Mouse (Mus musculus) adrenal gland, adult 2 months (tissue): ENCODE measurements around the gene Gm20403. TPM values are rescaled to one million over a fixed set of nuclear protein-coding genes. Genes with fewer than 3 reads are reported as not detected.
"Not testable (repeated sequence)": the region's sequence is repeated elsewhere in the genome, so short reads cannot be mapped to it uniquely, and the experiment has no call there.

Experiments used
- DNase-seq: peaks from one replicate; pipeline ENCODE4 v3.0.0; 2021
- long read RNA-seq: library from polyadenylated mRNA; stranded (forward); transcript quantifications from one replicate; pipeline ENCODE4 v2.0.0, GENCODE M21; 2021
- polyA plus RNA-seq: library from polyadenylated mRNA; depleted of rRNA; stranded (reverse); fragments of >200 nt; gene quantifications from 2 replicates; pipeline ENCODE4 v1.2.3, GENCODE M21; 2012; rRNA removed
- total RNA-seq, 2 experiments: library from RNA; stranded (reverse); gene quantifications; 2 replicates each; pipeline ENCODE4 v1.2.3; 2021

Gene Gm20403
- total RNA-seq = not detected
- polyA plus RNA-seq = not detected in 2 replicates
- long read RNA-seq = 0 reads

DNA sequence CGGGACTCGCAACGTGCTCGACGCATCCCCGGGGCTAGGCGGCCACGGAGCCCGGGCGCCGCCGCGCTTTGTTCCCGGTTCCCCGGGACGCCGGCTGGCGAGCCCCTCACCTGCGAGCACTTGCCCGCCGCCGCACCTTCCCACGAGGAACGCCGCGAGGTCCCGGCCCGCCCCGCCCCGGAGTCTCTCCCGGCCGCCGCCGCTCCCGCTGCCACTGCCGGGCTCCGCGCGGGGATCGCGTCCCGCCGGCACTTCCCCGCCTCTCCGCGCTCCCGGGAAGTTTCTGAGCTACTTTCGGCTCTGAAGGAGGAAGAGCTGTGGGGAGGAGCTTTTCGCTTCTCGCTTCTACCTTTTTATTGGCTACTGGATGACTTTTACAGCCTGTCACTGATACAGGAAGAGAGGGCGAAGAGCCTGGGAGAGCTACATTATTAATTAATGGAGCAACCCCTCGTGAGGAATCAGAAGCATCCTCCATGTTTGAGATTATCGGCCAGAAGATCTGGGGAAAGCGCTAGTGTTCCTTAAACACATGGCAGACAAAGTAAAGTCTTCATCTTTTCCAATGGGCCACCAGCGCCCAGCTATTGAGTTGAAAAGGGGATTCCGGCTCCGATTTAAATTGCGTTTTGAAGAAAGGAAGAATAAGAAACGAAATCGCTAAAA, at the start of gene Gm20403:
Gene Gm20403, minus strand, starts transcription at position 478 of the 666 bp plus-strand sequence.
- peak; percentile 92 for DNase-seq

DNA sequence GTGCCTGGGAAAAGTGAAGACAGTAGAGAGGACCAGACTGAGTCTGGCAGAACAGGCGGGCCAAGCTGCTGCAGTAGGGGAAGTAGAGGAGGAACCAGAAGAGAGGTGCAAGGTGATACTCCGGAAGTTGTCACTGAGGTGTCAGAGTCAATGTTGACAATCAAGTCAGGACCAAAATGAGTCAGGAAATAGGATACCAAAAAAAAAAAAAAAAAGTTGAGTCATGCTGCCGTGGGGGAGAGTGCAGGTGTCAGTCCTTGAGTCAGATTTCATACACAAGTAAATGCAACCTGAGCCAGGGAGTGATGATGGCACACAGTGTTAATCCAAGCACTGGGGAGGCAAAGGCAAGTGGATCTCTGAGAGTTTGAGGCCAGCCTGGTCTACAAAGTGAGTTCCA, 40.8 kb upstream of the Gm20403 start:
- no peak for DNase-seq

DNA sequence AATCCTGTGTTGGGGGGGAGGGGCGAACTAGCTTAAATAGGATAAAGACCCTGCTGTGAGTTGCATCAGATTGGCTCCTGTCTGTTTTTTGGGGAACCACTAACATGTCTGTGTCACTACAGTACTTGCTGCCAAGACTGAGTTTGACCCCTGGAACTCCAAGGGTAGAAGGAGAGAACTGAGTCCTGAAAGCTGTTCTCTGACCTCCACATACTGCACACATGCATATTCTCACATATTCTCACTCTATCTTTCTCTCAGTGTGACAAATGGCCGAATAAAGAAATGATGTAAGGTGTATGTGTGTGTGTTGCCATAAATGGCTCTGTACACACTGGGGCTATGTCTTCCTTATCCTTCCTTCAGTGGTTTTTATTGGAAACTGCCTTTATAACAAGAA, 37.0 kb upstream of the Gm20403 start:
- no peak for DNase-seq

DNA sequence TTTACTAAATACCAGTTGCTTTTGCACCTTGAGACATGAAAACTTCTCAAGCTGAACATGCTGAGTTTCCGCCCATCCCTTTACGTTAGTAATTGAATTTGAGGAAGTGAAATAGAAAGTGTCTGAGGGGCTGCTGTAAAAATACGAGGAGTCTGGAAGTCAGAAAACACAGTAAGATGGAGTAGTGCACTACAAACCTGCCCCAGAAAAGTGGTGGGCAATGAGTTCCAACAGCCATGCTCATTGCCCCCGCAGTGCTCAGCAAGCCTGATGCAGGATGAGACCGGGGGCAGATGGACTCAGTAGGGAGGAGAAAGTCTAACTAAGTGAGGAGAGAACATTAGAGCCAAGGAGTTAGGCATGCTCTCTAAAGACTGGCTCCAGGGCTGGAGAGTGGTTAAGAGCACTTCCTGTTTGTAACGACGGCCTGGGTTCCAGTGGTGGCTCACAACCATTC, 33.1 kb upstream of the Gm20403 start:
- DNase-seq = no peak

DNA sequence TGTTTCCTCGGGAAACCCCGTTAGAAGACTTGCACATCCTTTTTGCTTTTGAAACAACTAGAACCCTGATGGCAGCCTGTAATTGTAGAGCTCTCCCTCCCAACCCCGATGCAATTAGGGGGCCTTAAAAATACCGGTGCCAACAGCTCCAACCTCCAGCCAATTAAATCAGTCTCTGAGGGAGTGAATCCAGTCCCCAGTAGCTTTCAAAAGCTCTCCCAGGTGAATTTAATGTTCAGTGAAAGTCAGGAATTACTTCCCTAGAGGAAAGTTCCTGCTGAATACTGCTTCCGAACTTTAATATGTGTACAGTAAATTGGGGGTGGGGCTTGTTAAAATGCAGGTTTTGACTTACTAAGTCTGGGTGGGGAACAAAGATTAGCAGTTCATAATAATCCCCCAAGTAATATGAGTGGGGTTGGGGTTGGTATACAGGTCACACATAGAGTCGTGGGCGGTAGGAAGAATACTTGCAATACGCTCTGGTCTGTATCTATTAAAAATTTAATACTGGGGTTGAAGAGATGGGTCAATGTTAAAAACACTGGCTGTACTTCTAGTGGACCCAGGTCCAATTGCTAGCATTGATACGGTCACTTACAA, 30.9 kb upstream of the Gm20403 start:
- DNase-seq = no peak

DNA sequence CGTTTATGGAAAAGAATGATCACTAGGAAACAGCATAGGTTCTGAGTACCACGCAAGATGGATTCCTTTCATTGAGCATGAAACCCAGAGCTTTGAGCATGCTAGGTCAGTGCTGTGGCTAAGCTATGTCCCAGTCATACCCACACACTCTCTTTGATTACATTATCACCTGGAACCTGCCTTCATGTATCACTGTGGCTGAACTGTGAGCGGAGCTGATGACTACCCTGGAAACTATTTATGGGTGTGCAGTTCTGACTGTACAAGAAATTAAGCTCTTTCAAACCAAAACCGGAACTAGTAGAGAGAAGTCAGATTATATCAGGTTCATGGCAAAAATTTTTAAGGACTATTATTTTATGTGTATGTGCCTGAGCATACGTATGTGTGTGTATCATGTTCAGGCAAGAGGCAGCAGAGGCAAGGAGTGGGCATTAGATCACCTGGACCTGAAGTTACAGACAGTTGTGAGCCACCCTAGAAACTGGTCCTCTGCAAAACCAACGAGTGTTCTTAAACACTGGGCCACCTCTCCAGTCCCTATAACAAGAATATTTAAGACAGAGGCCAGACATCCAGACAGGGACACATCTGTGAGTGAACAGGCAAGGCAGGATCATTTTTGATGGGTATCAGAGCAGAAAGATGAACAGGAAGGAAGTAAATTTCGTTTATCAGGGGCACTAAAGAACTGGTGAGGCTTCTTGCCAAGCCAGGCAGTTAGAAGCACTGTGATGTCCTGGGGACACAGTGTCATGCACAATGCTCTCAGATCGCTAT, 30.2 kb upstream of the Gm20403 start:
- DNase-seq = no peak

DNA sequence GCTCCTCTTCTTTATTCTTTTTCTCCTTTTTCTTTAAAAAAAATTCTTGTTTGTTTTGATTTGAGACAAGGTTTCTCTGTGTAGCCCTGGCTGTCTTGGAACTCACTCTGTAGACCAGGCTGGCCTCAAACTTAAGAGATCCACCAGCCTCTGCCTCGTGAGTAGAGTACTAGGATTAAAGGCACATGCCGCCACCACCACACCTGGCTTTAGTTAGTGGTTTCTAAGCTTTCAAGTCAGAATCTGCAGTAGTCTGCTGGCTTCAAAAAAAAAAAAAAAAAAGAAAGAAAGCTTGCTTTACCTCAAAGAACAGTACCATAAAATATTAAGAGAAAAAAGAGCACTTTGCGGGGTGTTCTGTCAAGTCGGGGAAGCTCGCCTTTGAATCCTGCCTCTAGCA, 29.1 kb upstream of the Gm20403 start:
- no peak for DNase-seq

DNA sequence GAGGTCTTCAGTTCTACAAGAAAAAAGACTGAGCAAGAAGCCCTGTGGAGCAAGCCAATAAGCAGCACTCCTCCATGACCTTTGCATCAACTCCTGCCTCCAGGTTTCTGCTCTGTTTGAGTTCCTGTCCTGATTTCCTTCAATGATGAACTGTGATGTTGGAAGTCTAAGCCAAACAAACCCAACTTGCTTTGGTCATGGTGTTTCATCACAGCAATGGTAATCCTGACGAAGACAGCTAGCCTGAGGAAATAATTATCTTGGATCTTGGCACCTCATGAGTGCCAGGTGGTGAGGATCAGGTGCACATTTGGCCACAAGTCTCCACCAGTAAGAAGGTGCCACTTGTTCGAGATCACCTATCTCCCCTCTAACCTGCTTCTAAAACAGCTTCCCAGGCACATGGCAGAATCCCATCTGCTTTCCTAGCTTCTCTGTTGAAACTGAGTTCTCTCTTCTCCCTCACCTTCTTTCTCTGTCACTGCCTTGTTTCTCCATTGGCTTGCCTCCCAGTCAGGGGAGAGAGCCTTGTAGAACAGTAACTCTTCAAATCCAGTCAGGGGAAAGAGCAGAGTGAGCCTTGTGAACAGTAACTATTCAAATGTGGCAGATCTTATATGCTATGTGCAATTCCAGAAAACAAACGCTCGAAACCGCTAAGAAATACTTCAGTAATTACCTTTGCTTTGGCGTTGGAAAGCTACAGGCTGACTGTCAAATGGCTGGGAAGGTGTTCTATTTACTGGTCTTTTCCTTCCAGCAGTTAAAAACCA, 27.5 kb upstream of the Gm20403 start, which contains the start of gene Baz1a:
Gene Baz1a, minus strand, starts transcription at position 723 of the 773 bp plus-strand sequence.
- DNase-seq = no peak

DNA sequence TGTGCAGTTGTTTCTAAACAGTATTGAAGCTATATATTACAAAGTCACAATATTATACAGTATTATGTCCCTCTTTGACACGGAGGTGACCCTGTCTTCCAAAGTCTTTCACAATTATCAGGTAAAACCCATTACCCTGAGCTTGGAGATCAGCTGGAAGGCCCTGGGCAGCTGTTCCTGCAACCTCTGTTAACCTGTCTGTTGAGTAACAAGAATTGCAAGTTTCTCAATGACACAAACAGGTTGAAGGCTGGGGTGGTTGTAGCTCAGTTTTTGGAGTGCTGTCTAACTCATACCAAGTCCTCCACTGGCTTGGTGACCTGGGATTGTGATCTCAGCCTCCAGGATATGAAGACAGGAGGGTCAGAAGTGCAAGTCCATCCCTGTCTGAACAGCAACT, 26.7 kb upstream of the Gm20403 start:
- no peak for DNase-seq

DNA sequence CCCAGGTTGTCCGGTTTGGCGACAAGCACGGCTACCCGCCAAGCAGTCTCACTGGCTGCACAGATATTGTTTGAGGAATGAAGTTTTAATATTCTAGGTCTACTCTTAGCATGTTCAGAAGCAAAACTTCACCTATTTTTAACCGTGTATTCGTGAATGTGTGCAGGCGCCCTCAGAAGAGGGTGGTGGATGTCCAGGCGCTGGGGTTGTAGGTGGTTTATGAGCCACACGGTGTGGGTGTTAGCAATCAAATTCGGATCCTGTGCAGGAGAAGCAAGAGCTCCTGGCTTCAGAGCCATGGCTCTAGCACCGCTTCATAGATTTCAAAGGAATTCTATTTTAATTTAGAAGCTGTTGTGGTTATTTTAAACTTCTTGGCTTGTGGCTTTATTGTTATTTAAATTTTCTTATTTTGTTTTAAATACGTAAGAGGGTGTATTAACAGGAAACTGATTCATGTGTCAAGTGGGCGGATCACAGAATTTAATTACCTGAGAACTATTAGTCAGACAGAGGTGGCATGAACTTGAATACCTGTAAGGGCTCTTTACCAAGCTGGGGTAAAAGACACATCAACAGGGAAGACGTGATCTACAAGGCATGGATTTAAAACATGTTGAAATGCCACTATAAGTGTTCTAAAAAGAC, 21.2 kb upstream of the Gm20403 start:
- no peak for DNase-seq

DNA sequence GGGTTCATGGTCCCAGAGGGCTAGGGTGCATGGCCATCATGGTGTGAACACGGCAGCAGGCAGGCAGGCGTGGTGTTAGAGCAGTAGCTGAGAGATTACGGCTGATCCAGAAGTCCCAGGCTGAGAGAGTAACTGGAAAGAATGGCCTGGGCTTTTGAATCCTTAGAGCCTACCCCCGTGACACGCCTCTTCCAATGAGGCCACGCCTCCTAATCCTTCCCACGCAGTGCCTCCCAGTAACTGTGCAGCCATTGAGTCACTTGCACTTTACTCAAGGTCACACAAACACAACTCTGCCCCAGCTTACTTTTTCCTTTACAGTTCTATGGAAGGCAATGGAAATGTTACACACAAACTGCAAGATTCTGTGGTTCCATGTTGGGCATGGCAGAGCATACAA, 19.7 kb upstream of the Gm20403 start:
- DNase-seq = no peak

DNA sequence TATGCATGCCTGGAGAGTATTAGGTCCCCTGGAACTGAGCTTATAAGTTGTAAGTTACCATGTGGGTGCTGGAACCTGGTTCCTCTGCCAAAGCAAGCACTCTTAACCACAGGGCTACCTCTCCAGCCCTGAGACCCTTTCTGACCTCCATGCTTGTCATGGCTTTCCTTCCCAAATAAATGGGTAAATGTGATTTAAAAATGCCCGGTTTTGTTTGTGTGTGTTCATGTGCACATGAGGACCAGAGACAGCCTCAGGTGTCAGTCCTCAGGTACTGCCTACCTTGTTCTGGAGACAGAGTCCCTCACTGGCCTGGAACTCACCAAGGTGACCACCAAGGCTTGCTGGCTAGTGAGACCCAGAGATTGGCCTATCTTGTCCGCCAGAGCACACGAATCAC, 18.1 kb upstream of the Gm20403 start:
- DNase-seq = no peak

DNA sequence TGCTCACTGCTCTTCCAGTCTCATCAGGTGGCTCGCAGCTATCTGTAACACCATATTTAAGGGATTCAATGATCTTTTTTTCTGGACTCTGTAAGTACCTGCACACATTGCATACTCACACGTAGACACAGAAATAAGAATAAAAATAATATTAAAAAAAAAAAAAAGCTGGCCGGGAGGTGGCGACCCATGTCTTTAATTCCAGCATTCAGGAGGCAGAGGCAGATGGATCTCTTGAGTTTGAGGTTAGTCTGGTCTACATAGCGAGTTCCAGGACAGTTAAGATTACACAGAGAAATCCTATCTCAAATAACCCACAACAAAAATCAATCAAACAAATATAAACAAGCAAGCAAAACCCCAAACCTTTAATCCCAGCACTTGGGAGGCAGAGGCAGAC, 17.5 kb upstream of the Gm20403 start:
- DNase-seq = no peak

DNA sequence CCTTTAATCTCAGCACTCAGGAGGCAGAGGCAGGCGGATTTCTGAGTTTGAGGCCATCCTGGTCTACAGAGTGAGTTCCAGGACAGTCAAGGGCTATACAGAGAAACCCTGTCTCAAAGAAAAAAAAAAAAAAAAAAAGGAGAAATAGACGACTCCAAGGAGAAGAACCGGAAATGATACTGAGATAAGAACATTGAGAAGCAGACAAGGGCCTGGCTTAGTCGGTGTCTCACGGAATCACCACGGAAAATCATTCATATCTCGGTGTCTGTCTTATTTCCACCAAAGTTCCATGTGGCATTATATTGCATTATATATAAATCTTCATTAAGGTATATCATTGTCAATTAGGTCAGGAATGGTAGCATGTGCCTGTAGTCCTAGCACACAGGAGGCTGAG, 16.2 kb upstream of the Gm20403 start:
- not testable (repeated sequence) for DNase-seq

DNA sequence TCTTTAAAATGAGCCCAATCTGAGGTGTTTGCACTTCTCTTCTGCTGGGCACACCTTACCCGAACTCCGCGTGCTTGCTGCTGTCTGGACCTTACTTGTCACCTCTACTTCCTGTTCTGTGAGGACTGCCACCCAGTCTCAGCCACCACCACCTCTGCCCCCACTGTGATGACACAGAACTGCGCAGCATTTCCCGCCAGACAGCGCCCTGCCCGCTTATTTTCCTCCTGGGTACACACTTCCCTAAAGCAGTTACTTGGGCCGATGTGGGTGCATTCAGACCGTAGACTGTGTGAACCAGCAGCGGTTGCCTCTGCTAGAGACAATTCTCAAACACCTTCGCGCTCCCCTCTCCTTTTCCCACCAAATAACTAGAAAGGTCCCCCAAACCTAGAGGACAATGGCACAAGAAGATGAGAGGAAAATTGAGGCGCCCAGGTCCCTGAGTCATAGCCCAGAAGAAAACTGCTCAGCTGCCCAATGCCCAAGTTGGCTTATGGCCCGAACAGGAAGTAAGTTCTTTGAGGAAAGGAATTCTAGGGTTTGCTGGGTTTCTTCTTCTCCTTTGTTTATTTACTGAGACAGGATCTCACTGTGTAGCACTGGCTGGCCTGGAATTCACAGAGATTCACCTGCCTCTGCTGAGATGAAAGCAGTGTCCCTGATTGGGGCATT, 12.8 kb upstream of the Gm20403 start:
- DNase-seq = peak; percentile 31

DNA sequence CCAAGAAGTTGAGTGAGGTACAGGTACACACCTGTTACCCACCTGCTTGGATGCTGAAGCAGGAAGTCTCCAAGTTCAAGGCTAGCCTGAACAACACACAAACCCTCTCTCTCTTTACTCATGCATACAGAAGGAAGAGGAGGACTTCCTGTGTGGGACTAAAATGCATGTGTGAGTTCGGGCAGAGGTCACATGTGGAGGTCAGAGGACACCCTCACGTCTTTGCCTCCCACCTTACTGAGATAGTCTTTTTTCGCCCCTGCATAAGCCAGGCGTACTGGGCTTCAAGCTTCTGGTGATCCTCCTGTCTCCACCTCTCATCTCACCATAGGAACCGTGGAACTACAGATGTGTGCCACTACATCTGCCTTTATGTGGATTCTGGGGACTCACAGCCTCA, 12.1 kb upstream of the Gm20403 start:
- DNase-seq = no peak

DNA sequence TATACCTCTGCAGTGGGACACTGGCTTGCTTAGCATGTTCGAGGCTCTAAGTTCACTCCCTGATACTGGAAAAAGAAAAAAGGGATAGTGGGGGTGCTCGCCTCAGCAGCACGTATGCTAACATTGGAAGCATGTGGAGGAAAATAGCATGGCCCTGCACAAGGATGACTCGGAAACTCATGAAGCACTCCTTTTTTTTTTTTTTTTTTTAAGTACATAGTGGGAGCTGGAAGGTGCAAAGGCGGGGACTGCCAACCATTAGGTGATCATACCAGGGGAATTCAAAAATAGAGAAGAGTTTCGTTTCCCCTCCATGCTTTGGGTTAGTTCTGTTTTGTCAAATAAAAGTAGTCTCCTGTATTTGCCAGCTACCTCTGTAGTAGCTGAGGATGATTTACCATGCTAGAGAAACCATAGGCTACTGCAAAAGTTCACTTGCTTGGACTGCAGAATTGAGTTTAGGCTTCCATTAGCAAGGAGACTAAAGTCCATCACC, 10.7 kb upstream of the Gm20403 start:
- DNase-seq = no peak

DNA sequence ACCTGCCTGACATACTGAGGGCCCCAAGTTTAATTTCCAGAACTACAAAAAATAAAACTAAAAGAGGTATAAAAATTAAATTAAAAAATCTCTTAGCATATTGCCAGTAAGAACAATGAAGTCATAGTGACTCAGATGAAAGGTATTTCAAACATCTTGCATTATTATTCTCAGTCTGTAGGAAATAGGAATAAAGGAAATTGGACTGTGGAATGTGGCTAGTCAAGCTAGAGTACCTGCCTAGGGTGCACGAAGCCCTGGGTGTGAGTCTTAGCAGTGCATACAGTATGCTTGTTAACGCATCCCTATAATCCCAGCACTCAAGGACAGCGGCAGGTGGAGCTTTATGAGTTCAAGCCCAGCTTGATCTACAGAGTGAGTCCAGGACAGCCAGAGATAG, 9.6 kb upstream of the Gm20403 start:
- no peak for DNase-seq

DNA sequence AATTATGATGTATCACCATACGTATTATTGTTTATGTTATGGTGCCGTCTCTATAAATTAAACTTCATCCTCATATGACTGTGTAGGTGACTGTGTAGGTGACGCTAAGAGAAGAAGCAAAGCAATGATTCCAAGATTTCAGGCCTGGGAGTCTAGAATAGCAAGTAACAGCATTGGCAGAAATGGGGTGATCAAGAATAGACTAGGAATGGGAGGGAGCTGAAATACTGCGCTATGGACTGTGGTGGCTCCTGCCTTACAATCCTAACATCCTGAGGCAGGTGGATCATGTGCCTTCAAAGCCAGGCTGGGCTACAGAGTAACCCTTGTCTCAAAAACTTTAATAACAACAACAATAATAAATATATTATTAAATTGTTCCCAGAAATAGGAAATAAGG, 8.1 kb upstream of the Gm20403 start:
- no peak for DNase-seq

DNA sequence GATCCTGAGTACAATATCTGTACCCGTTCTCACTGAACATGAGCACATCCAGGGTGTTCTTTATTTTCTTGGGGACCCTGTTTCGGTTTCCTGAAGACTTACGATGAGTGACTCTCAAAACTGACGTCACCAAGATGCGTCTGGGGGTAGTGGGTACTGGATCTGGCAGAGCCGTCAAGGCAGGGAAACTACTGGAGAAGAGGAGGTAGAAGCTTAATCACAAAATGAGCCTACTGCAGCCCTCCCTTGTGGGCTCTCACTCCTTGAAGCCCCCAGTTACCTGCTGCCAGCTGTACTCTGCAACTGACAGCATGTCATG, 7.7 kb upstream of the Gm20403 start:
- no peak for DNase-seq
